Mouse (Mus musculus): ENCODE results near the gene Pafah2.

DNA sequence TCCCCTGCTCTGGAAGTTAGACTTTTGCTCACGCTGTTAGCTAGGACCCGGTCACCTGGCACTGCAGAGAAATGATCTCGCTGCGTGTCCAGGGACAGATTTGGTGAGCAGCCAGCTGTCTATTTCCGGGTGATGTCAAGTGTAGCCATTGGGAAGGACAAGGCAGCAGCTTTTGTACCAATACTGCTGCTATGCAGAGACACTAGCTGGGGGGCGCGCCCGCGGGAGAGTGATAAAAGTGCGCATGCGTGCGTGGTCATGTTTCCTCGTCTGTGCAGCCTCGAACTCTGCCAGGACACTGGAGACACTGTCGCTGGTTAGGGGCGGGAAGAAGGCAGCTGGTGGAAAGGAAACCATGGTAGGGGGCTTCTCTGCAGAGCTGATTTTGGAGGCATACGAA lies 20.1 kb downstream of the Pafah2 start:
- TF ChIP-seq CTCF (IDR thresholded peaks at IDR 0.05; ENCODE audit: low read depth, low read length): no peak
- no peak for TF ChIP-seq POLR2A (IDR thresholded peaks at IDR 0.05; ENCODE audit: insufficient read depth, low read length)
- TF ChIP-seq EP300 (IDR thresholded peaks at IDR 0.05; ENCODE audit: insufficient read depth, low read depth, low read length): no peak
